Mouse (Mus musculus): ENCODE measurements at regions not wholly inside any gene's neighbourhood (a gene's known extent, or its start where the extent isn't known, plus 50 kb on each side); places are given as distances from the start of the nearest gene placed in this dataset.
A peak's percentile ranks its signal among the peaks of the same experiment; 100 is the strongest.

DNA sequence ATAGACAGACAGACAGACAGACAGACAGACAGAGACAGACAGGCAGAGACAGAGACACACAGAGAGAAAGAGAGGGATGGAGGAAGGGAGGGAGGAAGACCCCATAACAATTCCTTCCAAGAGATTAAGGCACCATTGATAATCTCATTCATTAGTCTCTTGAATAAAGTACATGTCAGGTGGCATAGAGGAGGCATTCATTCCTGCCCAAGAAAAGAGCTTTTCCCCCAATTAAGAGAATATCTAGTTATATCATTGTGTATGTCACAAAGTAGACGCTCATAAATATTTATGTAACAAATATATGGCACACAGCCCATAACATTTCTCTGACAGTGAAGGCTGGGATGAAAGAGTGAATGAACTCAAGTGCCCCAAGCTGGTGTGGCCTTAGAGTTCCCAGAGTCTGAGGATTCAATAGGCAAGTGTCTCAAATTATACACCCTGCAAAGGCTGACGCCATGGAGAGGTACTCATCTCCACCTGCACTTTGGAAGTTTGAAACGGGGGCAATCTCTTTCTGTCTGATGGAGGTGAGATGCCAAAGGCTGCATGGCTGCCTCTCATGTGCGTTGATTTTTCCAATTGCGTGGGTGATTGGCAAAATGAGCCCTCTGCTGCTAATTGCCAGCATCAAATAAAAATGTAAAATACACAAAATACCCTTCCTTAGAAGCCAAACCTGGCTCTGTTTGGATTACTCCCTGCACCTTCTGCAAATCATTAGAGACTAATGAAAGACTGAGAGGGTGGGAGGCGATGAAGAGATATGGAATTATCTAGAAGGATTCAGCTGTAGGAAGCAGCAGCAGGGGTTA is 710.3 kb upstream of the Castor2 start:
- DNase-seq (ENCODE audit: low spot score in 2 of 2), result no peak
- intact Hi-C loops (cut with DNase I), result no loop called here

DNA sequence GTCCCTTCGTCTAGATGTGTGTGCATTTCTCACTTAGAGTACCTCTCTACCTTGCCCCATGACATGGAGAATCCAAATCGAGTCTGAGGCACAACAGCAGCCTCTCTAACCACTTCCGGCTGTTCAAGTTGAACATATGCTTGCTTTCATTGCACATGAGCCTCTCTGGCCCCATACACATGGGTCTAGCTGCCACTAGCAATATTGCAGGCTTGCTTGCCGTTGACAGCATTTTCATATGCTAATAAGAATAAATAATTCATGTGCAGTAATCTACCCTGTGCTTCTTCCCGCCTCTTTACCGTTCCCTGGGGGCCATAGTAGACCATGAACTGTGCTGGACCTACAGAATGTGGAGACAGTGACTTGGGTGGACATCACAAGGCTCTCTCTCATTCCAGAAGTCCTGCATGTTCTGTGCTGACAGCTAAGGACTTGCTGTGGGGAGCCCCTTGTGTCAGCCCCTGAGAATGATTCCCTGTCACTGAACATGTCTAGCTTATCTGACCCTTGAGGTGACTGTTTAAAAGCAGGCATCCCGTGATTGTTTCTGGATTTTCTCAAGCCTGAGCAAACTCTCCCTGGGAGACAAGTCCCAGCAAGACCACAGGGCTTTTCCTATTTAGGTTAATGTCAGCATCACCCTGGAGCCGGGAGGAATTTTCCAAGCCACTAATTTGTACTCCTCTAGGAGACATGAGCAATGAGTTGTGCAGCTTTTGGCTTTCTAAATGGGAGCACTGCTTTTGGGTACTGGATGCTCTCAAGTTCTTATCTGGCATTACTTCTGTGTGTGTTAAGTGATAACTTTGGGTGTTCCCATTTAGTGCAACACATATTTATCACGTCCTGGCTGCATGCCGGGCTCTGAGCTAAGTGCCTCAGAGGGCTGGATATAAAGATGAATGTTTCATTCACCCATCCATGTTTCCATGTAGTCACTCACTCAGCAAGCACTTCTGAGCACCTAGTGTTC is 713.8 kb upstream of the Castor2 start:
- intact Hi-C loops (cut with DNase I), result no loop called here
- no peak for DNase-seq (ENCODE audit: low spot score in 2 of 2)

DNA sequence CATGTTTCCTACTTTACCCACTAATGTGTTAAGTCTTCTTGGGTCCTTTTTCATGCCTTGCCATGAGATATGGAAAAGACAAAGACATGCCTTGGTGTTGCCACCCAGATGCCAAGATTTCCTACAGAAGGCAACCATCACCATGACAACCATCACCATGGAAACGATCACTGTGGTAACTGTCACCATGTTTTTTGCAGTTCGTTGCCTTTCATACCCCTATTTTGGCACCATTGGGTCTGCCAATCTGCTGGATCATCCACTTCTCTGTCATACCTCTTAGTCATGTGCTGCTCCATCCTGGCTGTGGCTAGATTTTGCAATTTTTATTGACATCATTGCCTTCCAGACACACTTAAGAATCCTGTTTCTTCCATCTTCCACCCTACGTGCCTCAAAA is 733.7 kb upstream of the Castor2 start:
- intact Hi-C loops (cut with DNase I), result no loop called here
- peak; percentile 46 to 51 for DNase-seq (ENCODE audit: low spot score in 2 of 2)

DNA sequence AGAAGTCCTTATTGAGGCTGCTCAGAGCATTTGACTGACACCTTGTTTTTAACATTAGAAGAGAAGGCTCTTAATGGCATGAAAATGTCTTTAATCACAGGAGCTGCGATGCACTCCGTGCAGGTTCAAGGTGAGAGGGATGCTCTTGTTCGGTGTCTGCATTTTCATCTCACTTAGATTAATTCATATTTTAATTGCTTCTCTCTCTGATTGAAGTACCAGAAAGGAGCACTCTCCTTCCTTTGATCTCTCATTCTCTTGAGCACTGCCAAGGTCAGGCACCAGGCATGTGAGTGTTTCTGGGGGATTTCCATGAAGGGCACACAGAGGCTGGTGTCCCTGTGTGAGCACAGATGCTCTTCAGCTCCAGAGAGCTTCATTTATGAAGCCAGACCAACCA is 752.0 kb upstream of the Castor2 start:
- intact Hi-C loops (cut with DNase I), result no loop called here
- no peak for DNase-seq (ENCODE audit: low spot score in 2 of 2)

DNA sequence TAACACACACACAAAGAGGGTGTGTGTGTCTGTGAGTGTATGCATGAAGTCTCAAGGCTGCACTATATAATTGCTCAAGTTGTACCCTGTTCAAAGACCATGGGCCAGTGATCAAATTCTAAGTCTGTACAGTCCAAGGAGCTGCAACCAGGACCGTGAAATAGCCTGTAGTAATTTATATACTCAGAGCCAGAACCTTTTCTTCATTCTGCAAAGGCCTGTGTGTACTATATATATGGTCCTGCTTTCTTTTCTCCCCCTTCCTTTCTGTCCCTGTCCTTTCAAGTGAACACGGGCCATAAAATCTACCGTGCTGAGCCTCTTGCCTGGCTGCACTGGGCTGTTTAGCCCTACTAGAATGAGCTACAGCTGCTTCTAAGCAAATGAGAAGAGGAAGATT is 757.5 kb upstream of the Castor2 start:
- intact Hi-C loops (cut with DNase I), result no loop called here
- no peak for DNase-seq (ENCODE audit: low spot score in 2 of 2)

DNA sequence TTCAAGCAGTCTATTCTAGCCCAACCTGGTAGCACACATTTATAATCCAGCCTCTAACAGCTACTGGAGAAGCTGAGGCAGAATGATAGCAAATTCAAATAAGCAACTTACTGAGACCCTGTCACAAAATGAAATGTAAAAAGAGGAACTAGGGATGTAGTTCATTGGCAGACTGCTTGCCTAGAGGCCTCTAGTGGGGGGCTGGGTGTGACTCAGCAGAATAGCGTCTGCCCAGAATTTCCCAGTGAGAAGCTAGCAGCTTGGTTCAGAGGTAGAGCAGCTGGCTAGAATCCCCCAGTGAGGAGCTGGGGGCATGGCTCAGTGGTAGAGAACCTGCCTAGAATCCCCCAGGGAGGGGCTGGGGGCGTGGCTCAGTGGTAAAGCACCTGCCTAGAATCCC is 777.5 kb upstream of the Auts2 start:
- intact Hi-C loops (cut with DNase I), result no loop called here
- DNase-seq (ENCODE audit: low spot score in 2 of 2), result no peak

DNA sequence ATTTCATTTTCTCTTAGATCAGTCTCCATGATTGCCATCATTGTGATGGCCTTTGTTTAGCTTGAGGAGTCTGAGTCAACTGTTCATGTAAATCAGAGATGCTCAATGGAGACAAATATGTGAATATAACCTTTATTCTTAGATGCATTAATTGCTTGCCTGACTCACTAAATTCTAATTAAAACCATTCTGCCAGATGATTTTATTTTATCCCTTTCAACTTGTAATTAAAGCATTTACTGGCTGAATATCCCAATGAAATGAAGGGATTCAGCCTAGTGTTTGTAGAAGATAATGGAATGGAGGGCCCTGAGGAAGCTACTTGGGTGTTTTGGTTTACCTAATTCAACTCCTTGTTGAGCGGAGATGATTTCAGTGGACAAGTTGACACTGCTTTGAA is 777.1 kb upstream of the Auts2 start:
- DNase-seq (ENCODE audit: low spot score in 2 of 2), result no peak
- intact Hi-C loops (cut with DNase I), result no loop called here

DNA sequence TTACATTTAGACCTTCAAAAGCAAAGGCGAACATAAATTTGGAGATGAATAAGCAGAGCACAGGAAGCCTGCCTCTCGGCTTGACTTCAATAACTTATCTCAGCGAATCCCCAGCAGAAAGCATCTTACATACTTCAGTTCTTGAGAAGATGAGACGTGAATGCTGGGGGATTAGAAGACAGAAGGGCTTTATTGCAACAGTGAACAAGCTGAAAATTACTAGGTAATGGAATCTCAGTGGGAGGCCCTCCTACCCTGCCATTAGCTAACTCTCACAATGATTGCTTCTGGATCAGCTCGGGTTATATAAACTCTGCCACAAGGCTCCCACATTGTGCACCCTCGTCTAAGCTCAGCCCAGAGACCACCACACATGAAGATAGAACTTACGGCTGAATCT is 770.9 kb upstream of the Auts2 start:
- DNase-seq (ENCODE audit: low spot score in 2 of 2), result no peak
- intact Hi-C loops (cut with DNase I), result no loop called here

DNA sequence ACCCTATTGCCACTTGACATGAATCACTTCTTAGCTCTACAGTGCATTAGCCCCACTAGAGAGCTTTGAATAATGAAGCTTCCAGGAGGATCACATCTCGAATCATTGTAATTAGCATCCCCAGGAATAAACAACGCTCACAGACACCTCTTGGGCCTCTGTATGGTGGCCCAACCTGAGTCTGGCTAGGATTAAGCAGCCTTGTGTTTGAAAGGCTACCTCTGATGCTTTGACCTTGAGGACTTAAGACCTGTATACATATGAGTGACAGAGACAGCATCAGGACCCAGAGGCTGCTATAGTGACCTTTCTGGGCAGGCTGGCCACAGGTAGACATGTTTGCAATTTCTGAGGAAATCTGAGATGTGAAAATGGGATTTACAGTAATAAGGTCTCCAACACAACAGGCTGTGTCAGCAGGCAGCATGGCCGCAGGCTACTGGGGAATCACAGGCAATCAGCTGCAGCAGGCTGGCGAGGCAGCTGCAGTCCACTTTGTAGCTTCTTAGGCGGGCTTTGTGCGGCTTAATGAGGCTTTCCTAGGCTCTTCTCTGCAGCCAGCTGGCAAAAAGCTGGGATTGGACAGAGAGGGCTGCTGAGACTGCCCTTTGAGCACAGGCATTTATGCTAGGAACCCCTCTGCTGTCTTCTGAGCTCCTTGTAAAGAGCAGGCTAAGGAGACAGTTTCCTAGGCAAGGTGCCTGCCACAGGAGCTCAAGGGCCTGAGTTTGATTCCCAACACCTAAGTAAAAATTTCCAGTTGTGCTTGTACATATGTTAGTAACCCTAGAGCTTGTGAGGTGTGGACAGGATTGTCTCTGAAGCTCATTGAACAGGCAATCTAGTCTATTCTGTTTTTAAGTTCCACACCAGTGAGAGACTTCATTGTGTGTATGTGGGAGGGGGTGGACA is 768.1 kb upstream of the Auts2 start:
- peak in 1 of 2 experiments; percentile 15 for DNase-seq (ENCODE audit: low spot score in 2 of 2)
- intact Hi-C loops (cut with DNase I), result no loop called here

DNA sequence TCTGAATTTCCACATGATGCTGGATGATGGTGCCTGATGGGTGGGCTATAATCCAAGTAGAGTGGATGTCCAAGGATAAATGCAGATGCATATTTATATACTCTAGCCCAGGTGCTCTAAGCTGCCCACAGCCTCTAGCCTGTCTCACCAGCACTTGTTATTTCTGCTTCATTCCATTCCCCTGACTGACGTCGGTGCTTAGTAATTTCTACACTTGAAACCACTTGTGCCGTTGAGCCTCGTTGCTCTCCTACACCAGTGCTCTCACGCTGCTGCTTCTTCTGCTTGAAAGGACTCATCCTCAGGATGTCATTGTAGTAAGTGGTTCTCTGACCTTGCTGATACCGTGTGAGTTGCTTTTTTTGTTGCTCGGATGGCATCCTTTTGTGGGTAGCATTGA is 724.7 kb upstream of the Auts2 start:
- intact Hi-C loops (cut with DNase I), result no loop called here
- DNase-seq (ENCODE audit: low spot score in 2 of 2), result peak in 1 of 2 experiments; percentile 7

DNA sequence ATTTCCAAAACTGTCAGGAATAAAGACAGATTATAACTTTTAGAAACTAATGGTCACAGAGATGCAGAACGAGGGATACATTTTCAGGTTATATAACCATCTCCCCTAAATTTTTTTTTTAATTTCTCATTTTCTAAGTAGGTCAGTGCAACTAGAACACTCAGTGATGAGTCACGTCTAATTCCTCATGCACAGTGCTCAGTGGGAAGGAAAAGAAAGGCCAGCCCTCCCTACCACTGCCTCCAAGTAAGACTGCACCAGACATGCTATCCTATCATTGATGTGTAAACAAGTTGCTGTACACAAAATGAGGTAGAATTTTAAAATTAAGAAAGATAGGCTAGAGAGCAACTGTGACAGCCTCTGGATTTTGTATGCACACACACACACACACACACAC is 724.2 kb upstream of the Auts2 start:
- peak; percentile 4 to 8 for DNase-seq (ENCODE audit: low spot score in 2 of 2)
- intact Hi-C loops (cut with DNase I), result no loop called here

DNA sequence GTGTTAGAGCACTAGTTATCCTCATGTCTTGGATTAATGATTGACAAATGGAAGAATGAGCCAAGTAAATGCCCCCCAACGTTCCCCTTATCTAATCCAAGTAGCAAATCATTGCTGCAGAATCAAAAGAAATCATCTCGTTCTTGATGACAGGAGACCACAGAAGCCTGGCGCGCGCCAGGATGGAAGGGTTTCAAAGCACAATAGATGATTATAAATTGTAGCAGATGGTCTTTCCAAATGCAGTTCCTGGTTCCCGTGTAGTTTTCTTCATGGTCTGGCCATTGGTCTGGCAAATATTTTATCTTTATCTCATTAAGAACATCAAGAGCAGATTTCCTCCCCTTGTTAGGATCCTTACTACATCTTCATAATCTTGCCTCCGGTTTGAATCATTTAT is 721.8 kb upstream of the Auts2 start:
- intact Hi-C loops (cut with DNase I), result no loop called here
- DNase-seq (ENCODE audit: low spot score in 2 of 2), result no peak

DNA sequence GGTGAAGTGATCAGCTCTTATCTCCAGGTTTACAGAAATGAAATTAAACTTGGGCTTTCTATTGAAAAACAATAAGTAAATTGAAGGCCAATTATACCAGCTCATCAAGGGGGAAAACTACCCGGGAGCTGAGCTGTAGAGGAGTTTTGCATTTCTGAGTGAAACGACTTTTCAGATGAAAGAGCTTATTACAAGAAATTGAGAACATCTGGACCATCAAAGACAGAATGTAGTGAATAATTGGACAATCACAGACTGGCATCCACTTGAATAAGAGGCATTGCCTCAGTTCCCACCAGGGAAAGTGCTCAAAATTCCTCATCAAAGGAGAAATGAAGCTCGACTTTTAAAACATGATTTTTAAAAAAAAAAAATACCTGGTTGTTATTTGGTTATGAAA is 675.7 kb upstream of the Auts2 start:
- intact Hi-C loops (cut with DNase I), result no loop called here

DNA sequence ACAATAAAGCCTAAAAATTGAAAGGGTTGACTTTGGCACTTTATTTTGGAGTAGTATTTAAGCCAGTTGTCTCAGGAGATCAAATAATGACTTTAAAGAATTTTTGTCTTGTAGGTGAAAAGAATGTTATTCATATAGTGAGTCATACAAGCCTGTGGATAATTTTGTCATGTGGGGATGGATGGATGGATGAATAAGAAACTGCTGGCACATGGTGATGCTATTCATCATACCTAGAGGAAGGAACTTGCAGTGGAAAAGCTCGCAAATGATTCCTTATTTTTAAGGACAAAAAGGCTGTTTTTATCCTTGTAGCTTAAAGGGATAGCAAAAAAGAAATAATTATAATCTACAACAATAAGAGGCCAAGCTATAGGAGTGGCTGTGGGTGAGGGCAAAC is 655.4 kb upstream of the Auts2 start:
- DNase-seq (ENCODE audit: low spot score in 2 of 2), result no peak
- intact Hi-C loops (cut with DNase I), result no loop called here

More for the DNA sequence above, 675.7 kb upstream of the Auts2 start:
- no peak for DNase-seq (ENCODE audit: low spot score in 2 of 2)

DNA sequence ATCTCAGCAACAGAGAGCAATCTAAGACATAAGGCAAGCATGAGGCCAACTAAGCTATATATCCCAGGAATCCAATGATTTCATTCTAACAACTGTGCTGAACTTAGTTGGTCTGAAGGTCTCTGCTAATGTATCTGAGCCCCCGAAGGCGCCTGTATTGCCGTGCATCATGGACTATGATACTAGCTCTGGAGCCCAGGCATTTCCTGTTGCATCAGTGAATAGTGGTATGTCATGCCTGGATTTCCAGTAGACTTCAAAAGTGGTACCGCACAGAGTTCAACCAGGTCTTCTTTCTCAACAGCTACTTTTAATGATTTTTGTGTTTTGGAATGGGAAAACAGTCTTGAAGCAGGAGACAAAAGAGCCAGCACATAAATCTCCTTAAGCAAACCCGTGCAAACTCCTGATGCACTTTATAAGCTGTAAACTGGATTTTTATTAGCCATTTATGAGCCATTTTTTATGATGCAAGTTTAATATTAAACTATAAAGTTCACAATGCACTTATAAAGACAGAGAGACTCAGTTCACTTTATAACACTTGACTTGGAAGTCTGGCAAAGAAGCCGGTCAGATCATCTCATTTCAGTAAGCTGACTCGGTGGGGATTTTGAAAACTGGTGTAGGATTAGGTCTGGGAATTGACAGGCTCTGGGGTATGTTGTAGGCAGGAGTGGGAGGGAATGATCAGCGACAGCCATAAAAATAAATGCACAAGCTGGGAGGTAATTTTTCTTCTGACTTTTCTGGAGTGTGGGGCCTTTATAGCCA is 646.8 kb upstream of the Auts2 start:
- intact Hi-C loops (cut with DNase I), result no loop called here
- DNase-seq (ENCODE audit: low spot score in 2 of 2), result no peak

DNA sequence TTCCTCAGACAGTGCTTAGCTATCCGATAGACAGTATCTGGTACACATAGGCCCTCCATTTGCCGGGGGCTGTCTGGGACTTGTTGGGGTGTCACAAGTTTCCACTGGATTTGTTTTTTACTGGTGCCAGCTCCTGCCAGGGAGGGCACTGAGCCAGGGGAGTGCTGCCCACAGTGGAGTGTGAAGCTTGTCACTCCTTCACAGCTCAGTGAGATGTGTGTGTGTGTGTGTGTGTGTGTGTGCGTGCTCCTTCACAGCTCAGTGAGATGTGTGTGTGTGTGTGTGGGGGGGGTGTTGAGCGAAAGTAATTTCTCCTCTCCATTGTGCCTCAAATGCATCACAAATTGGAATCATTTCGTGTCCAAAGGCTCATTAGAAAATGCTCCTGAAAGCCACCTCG is 632.5 kb upstream of the Auts2 start:
- DNase-seq (ENCODE audit: low spot score in 2 of 2), result peak; percentile 45 to 56
- intact Hi-C loops (cut with DNase I), result no loop called here

DNA sequence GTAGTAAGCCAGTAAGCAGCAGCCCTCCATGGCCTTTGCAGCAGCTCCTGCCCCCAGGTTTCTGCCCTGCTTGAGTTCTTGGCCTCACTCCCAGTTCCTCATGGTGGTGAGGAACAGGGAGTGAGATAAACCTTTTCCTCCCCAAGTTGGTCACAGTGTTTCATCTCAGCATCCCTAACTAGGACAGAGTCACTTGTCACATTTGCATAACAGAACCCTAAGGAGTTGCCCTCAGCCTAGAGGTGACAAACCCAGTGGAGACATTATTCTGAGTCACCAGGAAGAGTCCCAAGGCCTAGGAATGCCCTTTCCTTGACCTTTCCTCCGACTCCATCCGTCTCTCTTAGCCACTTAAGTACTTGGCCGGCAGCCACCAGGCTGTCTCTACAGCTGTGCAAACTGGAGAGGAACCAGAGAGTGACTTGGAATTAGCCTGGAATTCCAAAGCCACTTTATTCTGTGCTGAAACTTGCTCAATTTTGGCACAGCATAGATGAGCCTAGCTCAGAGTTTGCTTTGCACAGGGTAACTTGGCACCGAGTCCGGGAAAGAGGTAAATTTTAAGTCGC is 630.1 kb upstream of the Auts2 start:
- DNase-seq (ENCODE audit: low spot score in 2 of 2), result peak; percentile 23 to 53
- intact Hi-C loops (cut with DNase I), result no loop called here

DNA sequence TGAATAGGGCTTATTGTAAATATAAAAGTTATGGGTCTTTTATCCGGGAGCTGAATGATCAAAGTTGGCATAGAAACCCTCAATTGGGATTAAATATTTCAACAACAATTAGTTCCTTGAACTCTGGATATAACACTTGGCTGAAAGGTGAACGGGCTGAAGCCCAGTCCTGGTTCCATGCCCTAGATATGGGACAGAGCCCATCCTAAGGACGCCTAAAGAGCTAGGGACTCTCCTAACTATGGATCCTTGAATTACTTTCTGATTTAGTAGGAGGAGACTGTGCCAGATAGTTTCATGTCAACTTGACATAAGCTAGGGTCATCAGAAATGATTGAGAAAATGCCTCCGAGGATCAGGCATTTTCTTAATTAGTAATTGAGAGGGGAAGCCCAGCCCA is 629.5 kb upstream of the Auts2 start:
- intact Hi-C loops (cut with DNase I), result no loop called here
- no peak for DNase-seq (ENCODE audit: low spot score in 2 of 2)

DNA sequence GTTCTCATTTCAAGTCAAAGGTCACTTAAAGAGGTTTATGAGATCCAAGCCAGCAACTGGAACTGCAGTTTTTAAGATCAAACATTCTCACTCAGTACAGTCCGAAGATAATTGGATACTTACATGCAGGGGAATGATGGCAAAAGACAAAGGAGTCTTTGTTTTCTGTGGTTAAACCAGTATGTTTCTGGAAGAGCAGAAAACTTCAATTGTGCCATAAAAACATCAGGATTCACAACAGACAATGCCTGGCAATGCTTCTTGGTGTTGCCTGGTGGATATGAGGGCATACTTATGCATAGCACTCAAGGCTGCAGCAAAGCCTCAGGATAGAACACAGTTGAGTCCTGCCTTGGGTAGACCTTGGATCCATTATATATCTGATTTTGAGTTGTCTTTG is 628.1 kb upstream of the Auts2 start:
- DNase-seq (ENCODE audit: low spot score in 2 of 2), result no peak
- intact Hi-C loops (cut with DNase I), result no loop called here

Measured in left cerebral cortex, postnatal 36 days (tissue).